Mouse (Mus musculus) heart, postnatal 36 days (tissue): ENCODE measurements around the gene Intu. TPM values are rescaled to one million over a fixed set of nuclear protein-coding genes. Genes with fewer than 3 reads are reported as not detected.

Experiments used
- DNase-seq, 2 experiments: peaks; one replicate each; pipeline ENCODE4 v3.0.0; 2021 to 2022
- intact Hi-C: fragments of 180-260 bp; cut with DNase I; formaldehyde crosslinking; loops from one replicate; pipeline ENCODE4 v1.15.1; 2025
- total RNA-seq, 2 experiments: library from RNA; stranded (reverse); gene quantifications; 2 replicates each; pipeline ENCODE4 v1.2.3; 2021

Gene Intu
- total RNA-seq, result 10 to 100 TPM; 14.8 to 22.1 TPM

GRCm38 (mm10) chr3:40531286-40532141, at the start of gene Intu:
Gene Intu (plus strand): TSS chr3:40531286.
- DNase-seq, result peak; percentile 65 to 72
- intact Hi-C loops, result no loop called here

- no peak for DNase-seq
- intact Hi-C loops, result no loop called here
These were observed 47.8 kb upstream of the Intu start for GRCm38 (mm10) chr3:40483221-40483654.

GRCm38 (mm10) chr3:40487381-40487780, 43.7 kb upstream of the Intu start:
- no peak for DNase-seq
- intact Hi-C loops, result no loop called here

GRCm38 (mm10) chr3:40491742-40492141, 39.3 kb upstream of the Intu start:
- intact Hi-C loops, result no loop called here
- no peak for DNase-seq

GRCm38 (mm10) chr3:40498898-40499297, 32.2 kb upstream of the Intu start:
- intact Hi-C loops, result no loop called here
- no peak for DNase-seq

- no peak for DNase-seq
- intact Hi-C loops, result no loop called here
These were observed 30.8 kb upstream of the Intu start for GRCm38 (mm10) chr3:40500157-40500808.

- DNase-seq, result no peak
- intact Hi-C loops, result no loop called here
These were observed 26.7 kb upstream of the Intu start for GRCm38 (mm10) chr3:40504377-40504776.

GRCm38 (mm10) chr3:40505451-40506014, 25.6 kb upstream of the Intu start:
- no peak for DNase-seq
- intact Hi-C loops, result no loop called here

- intact Hi-C loops, result no loop called here
- no peak for DNase-seq
These were observed 22.0 kb upstream of the Intu start for GRCm38 (mm10) chr3:40508927-40509576.

- intact Hi-C loops, result no loop called here
- no peak for DNase-seq
These were observed 20.5 kb upstream of the Intu start for GRCm38 (mm10) chr3:40510567-40510966.

GRCm38 (mm10) chr3:40512936-40513829, 17.9 kb upstream of the Intu start:
- intact Hi-C loops, result no loop called here
- no peak for DNase-seq

- intact Hi-C loops, result no loop called here
- DNase-seq, result no peak
These were observed 12.8 kb upstream of the Intu start for GRCm38 (mm10) chr3:40518240-40518639.

- no peak for DNase-seq
- intact Hi-C loops, result no loop called here
These were observed 11.5 kb upstream of the Intu start for GRCm38 (mm10) chr3:40519555-40519954.

GRCm38 (mm10) chr3:40520567-40520966, 10.5 kb upstream of the Intu start:
- no peak for DNase-seq
- intact Hi-C loops, result no loop called here

GRCm38 (mm10) chr3:40522446-40522845, 8.6 kb upstream of the Intu start:
- intact Hi-C loops, result no loop called here
- DNase-seq, result no peak

GRCm38 (mm10) chr3:40522846-40523245, 8.2 kb upstream of the Intu start:
- DNase-seq, result no peak
- intact Hi-C loops, result no loop called here

- DNase-seq, result no peak
- intact Hi-C loops, result no loop called here
These were observed 7.7 kb upstream of the Intu start for GRCm38 (mm10) chr3:40523371-40523783.

- intact Hi-C loops, result loop anchor here (2.0 kb wide), 1 partner anchor 220 kb away; the partner anchor contains the start of gene Hspa4l
- no peak for DNase-seq
These were observed 6.2 kb upstream of the Intu start for GRCm38 (mm10) chr3:40524841-40525240.

- intact Hi-C loops, result loop anchor here (2.0 kb wide), 1 partner anchor 219 kb away; the partner anchor contains the start of gene Hspa4l
- DNase-seq, result peak in 1 of 2 experiments; percentile 74
These were observed 5.7 kb upstream of the Intu start for GRCm38 (mm10) chr3:40525341-40525740.

- intact Hi-C loops, result no loop called here
- no peak for DNase-seq
These were observed 5.0 kb upstream of the Intu start for GRCm38 (mm10) chr3:40526095-40526494.
